Mouse (Mus musculus): Measurements from ENCODE around the gene Hras.

Hras gene

GRCm38 (mm10) chr7:141193948-141194347 lies at the start of gene Hras, which contains the start of gene Lrrc56:
Hras (minus strand) TSS chr7:141194005.
Lrrc56 (plus strand) TSS chr7:141194157.
- DNase-seq, result peak; percentile 100

GRCm38 (mm10) chr7:141231551-141231950 lies 37.7 kb upstream of the Hras start:
- no peak for DNase-seq

- peak; percentile 76 for DNase-seq
Measured at GRCm38 (mm10) chr7:141231111-141231510, 37.3 kb upstream of the Hras start.

GRCm38 (mm10) chr7:141230570-141230969 lies 36.8 kb upstream of the Hras start:
- peak; percentile 87 for DNase-seq

- peak; percentile 61 for DNase-seq
Measured at GRCm38 (mm10) chr7:141229702-141230101, 35.9 kb upstream of the Hras start.

- DNase-seq, result peak; percentile 99
Measured at GRCm38 (mm10) chr7:141228279-141229067, 34.7 kb upstream of the Hras start, which contains the start of gene Phrf1. Phrf1 (plus strand) TSS chr7:141228784.

- DNase-seq, result peak; percentile 91
Measured at GRCm38 (mm10) chr7:141227796-141228195, 34.0 kb upstream of the Hras start.

GRCm38 (mm10) chr7:141226535-141226934 lies 32.7 kb upstream of the Hras start:
- DNase-seq, result no peak

GRCm38 (mm10) chr7:141222696-141223215 lies 29.0 kb upstream of the Hras start:
- DNase-seq, result peak; percentile 90

GRCm38 (mm10) chr7:141222126-141222467 lies 28.3 kb upstream of the Hras start:
- DNase-seq, result no peak

GRCm38 (mm10) chr7:141221249-141222125 lies 27.7 kb upstream of the Hras start:
- peak; percentile 100 for DNase-seq

- no peak for DNase-seq
Measured at GRCm38 (mm10) chr7:141220377-141220776, 26.6 kb upstream of the Hras start.

GRCm38 (mm10) chr7:141219558-141220099 lies 25.8 kb upstream of the Hras start:
- DNase-seq, result peak; percentile 86

- no peak for DNase-seq
Measured at GRCm38 (mm10) chr7:141218557-141219133, 24.8 kb upstream of the Hras start.

- DNase-seq, result no peak
Measured at GRCm38 (mm10) chr7:141218141-141218540, 24.3 kb upstream of the Hras start.

GRCm38 (mm10) chr7:141217343-141218013 lies 23.7 kb upstream of the Hras start:
- DNase-seq, result peak; percentile 88

GRCm38 (mm10) chr7:141216894-141217293 lies 23.1 kb upstream of the Hras start:
- DNase-seq, result peak; percentile 90

- no peak for DNase-seq
Measured at GRCm38 (mm10) chr7:141215880-141216733, 22.3 kb upstream of the Hras start.

- DNase-seq, result peak; percentile 99
Measured at GRCm38 (mm10) chr7:141215101-141215879, 21.5 kb upstream of the Hras start, which contains the start of gene Rassf7. Rassf7 (plus strand) TSS chr7:141215860.

GRCm38 (mm10) chr7:141214310-141214709 lies 20.5 kb upstream of the Hras start:
- peak; percentile 78 for DNase-seq

Measured in heart, adult 11 months (tissue).